Mouse (Mus musculus): Measurements from ENCODE around the gene Kansl1.
A peak's percentile ranks its signal among the peaks of the same experiment; 100 is the strongest.

The Kansl1 gene

DNA sequence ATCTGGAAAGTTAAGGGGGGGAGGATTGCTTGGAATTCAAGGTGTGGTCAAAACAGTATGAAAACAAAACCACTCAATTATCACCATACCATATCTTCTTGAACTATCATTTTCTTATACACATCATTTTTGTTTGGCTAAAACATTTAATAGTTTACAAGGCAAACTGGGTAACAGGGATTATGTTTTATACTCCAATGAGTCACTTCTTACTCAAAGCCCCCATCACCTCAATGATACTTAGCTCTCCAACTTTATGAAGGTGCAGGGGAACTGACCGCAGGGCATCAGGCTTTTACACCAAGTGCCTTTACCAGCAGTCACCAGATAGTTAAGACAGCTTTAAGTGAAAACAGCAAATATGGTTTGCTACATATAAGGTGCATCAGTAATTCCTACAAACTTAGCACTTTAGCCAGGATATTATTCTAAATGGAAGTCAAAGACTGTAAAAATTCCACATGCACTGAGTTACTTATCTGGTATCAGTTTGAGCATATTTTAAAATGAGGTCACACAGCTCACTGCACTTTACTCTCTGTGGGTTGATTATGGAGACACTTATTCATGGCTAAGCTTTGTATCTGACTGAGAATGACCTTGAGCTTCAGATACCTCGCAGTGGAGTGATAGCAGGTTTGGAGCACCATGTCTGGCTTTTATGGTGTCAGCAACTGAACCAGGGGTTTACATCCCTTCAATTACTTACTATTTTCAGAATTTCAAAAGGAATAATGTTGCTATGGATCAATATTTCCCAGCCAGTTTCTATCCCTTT lies 104.6 kb downstream of the Kansl1 start:
- no peak for DNase-seq (ENCODE audit: low read depth, low spot score)

DNA sequence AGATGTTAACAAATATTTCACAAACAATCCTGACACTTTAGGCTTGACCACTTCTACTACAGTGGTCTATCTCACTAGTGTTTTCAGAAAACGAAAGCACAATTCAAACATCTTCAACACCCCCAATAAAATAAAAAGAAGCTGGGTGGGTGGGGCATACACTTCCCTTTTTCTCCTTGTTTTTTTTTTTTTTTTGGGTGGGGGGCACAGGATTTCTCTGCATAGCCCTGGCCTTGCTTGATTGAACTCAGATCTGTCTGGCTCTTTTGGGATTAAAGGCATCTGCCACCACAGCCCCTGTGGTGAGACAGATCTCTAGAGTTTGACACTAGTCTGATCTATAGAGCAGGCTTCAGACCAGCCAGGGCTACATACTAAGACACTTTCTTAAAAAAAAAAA lies 106.0 kb downstream of the Kansl1 start:
- no peak for DNase-seq (ENCODE audit: low read depth, low spot score)

- no peak for DNase-seq (ENCODE audit: low read depth, low spot score)
Observed at GRCm38 (mm10) chr11:104361790-104362189, 106.9 kb downstream of the Kansl1 start.

- peak; percentile 73 for DNase-seq (ENCODE audit: low read depth, low spot score)
Observed at GRCm38 (mm10) chr11:104346931-104347330, 121.7 kb downstream of the Kansl1 start.

DNA sequence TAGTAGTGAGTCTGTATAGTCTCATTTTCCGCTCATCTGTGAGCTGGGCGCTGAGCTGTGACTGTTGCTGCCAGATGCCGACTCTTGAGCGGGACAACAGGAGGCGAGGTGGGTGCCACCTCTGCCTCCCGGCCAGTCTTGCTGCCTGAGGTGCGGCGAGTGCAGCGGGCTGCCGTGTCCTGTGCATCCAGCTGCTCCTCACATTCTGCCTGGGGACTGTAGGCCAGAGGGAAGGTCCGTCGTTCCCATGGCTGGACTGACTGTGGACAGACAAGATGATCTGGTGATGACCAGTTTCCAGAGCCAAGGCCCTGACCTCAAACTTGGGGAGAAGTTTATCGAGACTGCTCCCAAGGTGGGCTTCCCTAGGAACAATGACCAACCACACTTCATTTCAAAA lies 133.7 kb downstream of the Kansl1 start:
- no peak for DNase-seq (ENCODE audit: low read depth, low spot score)

DNA sequence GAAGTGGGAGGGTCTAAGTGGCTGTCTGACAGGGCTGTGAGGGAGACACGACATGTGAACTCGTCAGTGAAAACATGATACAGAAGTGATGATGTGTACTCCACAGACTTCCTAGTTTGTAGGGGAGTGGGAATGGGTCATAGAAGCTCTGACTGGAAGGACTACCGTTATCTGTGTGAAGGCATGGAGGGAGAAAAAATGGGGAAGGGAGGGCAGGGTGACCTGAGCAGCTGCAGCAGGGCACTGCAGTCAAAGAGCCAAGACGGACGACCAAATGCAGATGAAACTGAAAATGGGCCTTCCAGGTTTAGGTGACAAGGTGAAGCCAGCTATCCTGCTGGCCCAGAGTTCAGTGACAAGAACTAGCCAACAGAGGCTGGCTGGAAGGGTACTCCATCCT lies 134.5 kb downstream of the Kansl1 start:
- no peak for DNase-seq (ENCODE audit: low read depth, low spot score)

GRCm38 (mm10) chr11:104332105-104332504 lies 136.6 kb downstream of the Kansl1 start:
- no peak for DNase-seq (ENCODE audit: low read depth, low spot score)

DNA sequence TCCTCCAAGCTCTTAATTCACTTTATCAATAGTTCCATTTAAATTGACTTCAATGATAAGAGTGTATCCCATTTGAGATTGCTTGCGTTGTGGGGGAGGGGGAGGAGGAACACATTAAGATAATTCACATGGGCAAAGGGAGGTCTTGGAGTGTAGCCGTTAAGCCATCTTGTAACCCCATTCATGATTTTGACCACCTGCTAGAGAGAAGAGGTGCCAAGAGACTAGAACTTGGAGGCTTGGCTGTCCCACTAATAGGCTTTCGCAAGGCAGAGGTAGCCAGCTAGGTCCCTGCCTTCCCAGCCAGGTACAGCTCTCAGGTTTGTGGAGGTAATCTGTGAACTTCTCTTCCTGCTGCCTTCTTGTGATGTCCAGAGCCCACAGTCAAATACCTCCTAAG lies 137.5 kb downstream of the Kansl1 start:
- DNase-seq (ENCODE audit: low read depth, low spot score): no peak

DNA sequence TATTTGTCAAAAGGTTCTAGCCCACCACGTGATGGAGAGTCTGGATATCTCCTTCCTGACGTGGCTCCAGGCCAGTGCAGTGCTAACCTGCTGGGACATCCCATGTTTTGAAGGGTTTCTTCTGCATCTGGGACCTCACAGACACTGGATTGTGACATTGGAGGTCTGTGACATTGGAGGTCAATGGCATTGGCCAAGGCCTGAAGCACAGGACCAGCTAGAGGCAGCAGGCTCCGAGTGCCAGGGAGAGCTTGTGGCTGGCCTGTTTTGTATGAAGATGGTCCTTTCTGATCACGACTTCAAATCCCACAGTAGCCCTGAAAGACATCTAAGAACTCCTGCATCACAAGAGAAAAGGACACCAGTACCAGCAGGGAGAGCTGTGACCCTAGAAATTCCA lies 138.5 kb downstream of the Kansl1 start:
- DNase-seq (ENCODE audit: low read depth, low spot score): no peak

GRCm38 (mm10) chr11:104329185-104329926 lies 139.3 kb downstream of the Kansl1 start:
- no peak for DNase-seq (ENCODE audit: low read depth, low spot score)

DNA sequence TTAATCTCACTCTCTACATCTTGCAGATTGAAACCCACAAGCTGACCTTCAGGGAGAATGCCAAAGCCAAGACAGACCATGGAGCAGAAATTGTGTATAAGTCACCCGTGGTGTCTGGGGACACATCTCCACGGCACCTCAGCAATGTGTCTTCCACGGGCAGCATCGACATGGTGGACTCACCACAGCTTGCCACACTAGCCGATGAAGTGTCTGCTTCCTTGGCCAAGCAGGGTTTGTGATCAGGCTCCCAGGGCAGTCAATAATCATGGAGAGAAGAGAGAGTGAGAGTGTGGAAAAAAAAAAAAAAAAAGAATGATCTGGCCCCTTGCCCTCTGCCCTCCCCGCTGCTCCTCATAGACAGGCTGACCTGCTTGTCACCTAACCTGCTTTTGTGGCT lies 140.7 kb downstream of the Kansl1 start:
- DNase-seq (ENCODE audit: low read depth, low spot score): no peak

DNA sequence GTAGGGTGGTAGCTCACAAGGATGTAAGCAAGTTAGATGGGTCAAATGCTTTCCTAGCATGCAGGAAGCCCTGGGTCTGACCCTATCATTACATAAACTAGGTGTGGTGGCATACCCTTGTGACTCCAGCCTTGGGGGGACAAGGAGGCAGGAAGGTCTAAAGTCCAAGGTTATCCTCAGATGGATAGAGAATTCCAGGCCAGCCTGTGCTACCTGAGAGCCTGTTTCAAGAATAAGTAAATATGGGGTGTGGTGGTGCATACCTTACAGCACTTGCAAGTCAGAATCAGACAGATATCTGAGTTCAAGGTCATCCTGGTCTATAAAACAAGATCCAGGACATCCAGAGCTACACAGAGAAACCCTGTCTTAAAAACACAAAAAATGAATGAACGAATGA lies 141.2 kb downstream of the Kansl1 start:
- DNase-seq (ENCODE audit: low read depth, low spot score): no peak

- DNase-seq (ENCODE audit: low read depth, low spot score): peak; percentile 49
Observed at GRCm38 (mm10) chr11:104322142-104322541, 146.5 kb downstream of the Kansl1 start.

DNA sequence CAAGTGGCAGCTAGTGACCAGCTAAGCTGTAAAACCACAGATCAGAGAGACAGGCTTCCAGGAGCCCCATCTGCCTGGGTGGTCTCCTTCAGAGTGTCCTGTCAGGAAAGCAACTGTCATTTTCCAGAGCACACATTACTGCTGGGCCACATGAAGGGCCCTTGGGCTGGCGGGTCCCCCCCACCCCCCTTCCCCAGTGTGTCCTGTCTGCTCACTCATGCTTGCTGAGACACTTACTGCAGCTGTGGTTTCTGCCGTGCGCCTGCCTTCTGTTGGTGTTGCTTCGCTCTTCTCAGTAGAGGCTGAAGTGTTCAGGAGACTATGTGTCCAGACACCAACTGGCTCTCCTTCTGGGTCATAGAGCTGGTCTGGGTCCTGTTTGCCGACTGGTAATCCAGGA lies 148.2 kb downstream of the Kansl1 start:
- no peak for DNase-seq (ENCODE audit: low read depth, low spot score)

DNA sequence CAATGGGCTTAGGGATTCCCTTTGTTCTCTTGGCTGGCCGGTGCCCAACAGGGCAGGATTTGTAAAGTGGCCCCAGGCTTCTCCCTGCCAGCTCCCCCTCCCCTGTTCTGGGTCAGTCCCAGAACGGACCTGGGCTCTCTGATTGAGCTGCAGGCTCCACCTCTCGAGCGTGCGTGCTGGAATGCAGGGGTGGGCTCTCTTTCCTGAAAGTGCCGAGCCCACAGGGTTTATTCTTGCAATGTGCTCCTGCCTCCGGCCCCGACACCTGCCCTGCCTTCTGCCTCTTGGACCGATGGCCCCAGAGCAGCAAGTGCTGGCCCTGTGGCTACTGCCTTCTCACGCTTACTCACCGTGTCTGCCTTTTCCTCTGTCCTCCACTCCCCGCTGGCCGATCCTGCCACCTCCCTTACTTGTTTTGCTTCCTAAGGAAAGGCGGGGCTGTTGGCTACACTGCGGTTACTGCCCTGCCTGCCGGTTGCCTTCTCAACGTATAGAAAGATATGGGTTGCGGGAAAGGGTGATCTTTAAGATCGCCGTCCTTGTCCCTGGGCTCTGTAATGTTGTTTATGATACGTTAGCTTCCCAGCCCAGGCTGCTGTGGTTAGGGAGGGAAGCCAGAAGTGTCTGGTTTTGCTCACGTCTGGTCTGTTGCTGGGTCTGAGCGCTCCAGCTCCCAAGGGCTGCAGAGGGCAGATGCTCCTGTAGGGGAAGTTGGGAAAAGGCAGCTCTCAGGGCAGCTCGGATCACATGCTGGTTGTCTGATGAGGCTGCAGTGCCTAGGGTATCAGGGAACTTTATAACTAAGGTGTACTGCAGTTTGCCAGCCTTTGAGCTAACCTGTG lies 149.5 kb downstream of the Kansl1 start:
- peak; percentile 74 for DNase-seq (ENCODE audit: low read depth, low spot score)

DNA sequence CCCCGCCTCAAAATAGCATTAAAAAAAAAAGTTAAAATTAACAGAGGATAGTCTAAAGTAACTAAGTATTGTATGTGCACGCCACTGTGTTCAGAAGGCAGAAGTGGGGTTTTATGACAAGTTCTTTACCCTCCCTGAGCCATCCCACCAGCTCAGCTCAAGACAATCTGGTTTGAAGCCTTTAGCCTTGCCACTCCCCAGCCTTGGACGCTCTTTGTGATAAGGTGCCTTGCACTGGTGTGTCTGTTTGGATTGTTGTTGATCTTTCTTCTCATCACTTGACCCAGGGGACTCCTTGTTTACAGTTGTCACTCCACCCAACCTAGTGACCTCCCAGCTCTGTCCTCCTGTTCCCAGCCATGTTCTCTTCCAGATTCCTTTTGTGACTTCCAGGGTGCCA lies 151.0 kb downstream of the Kansl1 start:
- peak; percentile 23 for DNase-seq (ENCODE audit: low read depth, low spot score)

DNA sequence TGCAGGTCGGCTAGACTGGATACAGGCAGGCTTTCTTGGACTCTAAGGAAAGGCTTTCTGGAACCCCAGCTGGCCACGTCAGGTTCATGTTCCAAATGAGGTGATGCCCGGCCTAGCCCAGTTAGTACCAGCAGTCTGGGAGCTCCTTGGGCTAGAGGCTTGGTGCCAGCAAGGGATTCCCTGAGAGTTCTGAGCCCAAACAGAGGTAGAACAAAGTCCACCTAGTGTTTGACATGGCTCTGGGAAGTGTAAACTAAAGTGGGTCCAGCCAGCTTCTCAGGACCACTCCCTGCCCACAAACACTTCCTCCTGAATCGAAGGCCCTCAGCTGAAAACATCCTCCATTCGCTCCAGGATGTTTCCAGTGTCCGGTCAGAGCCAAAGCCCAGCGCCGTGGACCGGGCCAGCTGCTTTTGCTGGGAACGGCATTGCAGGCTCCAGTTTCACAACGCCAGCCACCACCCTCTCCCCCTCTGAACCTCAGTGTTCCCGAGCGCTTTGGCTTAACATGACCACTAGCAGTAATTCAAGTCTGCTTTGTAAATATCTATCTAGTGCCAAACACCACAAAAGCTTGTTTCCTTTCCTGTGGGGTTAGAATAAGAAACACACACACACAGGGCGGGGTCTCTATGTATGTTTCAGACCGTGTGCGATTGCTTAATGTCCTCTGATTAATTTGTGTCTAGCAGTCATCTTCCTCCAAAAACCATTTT lies 151.8 kb downstream of the Kansl1 start:
- DNase-seq (ENCODE audit: low read depth, low spot score): peak; percentile 24

DNA sequence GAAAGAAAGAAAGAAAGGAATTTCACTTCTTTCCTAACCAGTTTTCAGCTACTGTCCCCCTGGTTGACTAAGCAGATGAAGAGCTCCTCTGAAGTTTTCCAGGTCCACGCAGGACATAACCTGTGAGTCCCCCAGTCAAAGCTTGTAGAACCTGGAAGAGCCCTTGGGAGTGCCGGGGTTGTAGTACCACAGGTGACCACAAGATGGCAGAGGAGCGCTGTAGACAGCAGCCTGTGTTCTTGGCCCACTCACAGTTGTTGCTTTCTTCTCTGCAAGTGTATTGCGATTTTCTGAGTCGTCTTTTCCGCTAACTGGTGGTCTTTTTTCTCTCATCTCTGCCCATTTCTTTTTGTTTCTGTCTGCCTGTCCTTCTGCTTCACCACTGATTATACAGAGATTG lies 153.0 kb downstream of the Kansl1 start:
- DNase-seq (ENCODE audit: low read depth, low spot score): peak; percentile 96

GRCm38 (mm10) chr11:104311643-104312042 lies 157.0 kb downstream of the Kansl1 start:
- peak; percentile 73 for DNase-seq (ENCODE audit: low read depth, low spot score)

DNA sequence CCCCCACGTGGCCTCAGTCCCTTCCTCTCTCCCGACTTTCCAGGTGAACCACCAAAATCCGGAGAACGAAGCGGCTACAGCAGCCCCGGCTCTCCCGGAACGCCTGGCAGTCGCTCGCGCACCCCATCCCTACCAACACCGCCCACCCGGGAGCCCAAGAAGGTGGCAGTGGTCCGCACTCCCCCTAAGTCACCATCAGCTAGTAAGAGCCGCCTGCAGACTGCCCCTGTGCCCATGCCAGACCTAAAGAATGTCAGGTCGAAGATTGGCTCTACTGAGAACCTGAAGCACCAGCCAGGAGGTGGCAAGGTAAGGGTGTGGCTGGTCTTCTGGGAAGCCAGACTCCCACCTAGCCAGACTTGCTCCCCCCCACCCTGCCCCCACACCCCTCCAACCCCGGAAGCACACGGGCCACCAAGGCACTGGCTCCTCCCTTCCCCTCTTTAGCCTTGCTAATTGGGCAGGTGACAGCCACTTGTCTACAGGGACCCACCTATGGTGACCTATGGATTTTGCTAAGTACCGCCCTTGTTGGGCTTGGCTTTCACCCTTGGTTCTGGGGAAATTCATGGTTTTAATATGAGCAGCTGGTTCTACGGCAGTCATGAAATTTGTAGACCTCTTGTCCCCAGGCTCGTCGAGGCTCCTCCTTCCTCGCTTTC lies 158.3 kb downstream of the Kansl1 start:
- no peak for DNase-seq (ENCODE audit: low read depth, low spot score)
